In the genomic region with DNA sequence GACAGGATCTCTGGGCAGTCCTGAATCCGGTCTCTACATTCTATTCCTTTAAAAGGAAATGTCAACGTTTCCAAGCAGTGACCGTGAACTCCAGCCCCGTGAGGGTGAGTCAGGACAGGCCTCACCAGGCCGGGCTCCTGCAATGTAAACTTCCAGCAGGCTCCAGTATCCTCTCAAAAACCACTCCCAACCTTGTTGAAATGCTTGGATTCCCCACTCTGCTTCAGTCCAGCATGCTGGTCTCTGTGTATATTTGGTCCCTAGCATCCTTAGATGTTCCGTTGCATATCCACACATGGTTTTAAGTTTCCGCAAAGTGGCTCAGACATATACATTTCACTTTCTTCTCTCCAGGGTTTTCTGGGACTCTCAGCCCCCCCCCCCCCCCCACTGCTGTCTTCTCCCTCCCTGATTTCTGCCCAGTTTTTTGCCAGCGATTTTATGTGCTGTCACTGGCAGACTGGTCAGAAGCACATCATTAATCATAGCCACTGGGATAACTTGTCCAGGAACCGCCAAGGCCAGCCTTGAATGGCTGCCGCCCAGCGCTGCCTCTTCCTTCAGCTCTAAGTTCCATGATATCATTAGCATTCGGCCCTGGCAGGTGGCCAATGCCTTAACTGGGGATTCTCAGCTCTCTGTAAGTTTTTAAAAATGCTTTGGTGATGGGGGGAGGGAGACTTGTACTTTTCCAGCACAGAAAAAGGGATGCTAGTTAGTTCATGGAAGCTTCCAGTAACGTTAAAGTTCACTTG, we compare ENCODE assay signal across 8 mouse cellular contexts.
DNase-seq lines count a peak whose midpoint lies in the region; ATAC-seq and TF ChIP-seq lines count a peak whose summit lies in the region.

No protein-coding gene starts in this region.

- intact Hi-C loops in left cerebral cortex, postnatal 10 days (cut with DNase I) = no loop called here

- no peak overlapping the region for H3ac ChIP-seq in myocyte (ENCODE audit: control insufficient read depth, insufficient read length)

- peak overlapping the region; percentile 58 for H3K27ac ChIP-seq in embryonic facial prominence, embryonic 15.5 days (replicated peaks)
- peak overlapping the region; percentile 74 for H3K27ac ChIP-seq in heart, embryonic 16.5 days (ENCODE audit: low read length)

- peak; percentile 34; the same call in 1 of the 2 replicates for ATAC-seq in embryonic facial prominence, embryonic 15.5 days (ENCODE audit: insufficient number of reproducible peaks, low FRiP score, low TSS enrichment, low read depth)
- peak; percentile 61 for ATAC-seq in heart, embryonic 16.5 days (replicated peaks; ENCODE audit: extremely low read depth, insufficient read depth, low FRiP score)
- no peak for ATAC-seq in activated CD4-positive, CD25-positive, alpha-beta regulatory T cell, adult 4 months

- no peaks in the 10 kb centered on the region for H3K27me3 ChIP-seq in embryonic facial prominence, embryonic 15.5 days
- H3K27me3 ChIP-seq in heart, embryonic 16.5 days (ENCODE audit: control insufficient read depth, insufficient read depth, low read length) = no peaks in the 10 kb centered on the region
- no peaks in the 10 kb centered on the region for H3K27me3 ChIP-seq in myocyte (ENCODE audit: control insufficient read depth, insufficient read depth, insufficient read length)

- no peaks in the 10 kb centered on the region for H3K9me3 ChIP-seq in embryonic facial prominence, embryonic 15.5 days (replicated peaks)
- H3K9me3 ChIP-seq in heart, embryonic 16.5 days (replicated peaks; ENCODE audit: control insufficient read depth, low read length) = no peaks in the 10 kb centered on the region

- WGBS in embryonic facial prominence, embryonic 15.5 days = 32% methylated on average over 13 of the region's 13 CpGs
- 20% methylated on average over 13 of the region's 13 CpGs for WGBS in heart, embryonic 16.5 days

- DNase-seq in layer of hippocampus, postnatal 10 days (ENCODE audit: low spot score in 2 of 2) = peak; percentile 31 to 44
- no peak for DNase-seq in layer of hippocampus, adult 9-10 months (ENCODE audit: low spot score)
- DNase-seq in left cerebral cortex, postnatal 10 days (ENCODE audit: extremely low spot score in 1 of 2, low spot score in 2 of 2) = peak; percentile 46 to 80
- peak; percentile 57 for DNase-seq in urinary bladder, postnatal 25 days (ENCODE audit: low spot score)

- H3K4me1 ChIP-seq in embryonic facial prominence, embryonic 15.5 days = peaks cover 33% of the 10 kb centered on the region
- peaks cover 28% of the 10 kb centered on the region for H3K4me1 ChIP-seq in heart, embryonic 16.5 days (ENCODE audit: control insufficient read depth, insufficient read depth, low read length)

- no peak overlapping the region for H3K9ac ChIP-seq in embryonic facial prominence, embryonic 15.5 days
- H3K9ac ChIP-seq in heart, embryonic 16.5 days (ENCODE audit: low read length) = 0 out of 2 replicates have a peak overlapping the region, but pooled peaks have one; percentile 18

- no peak for TF ChIP-seq POLR2A in myocyte (IDR thresholded peaks at IDR 0.05; ENCODE audit: insufficient read length, low read depth)

- no peaks in the 10 kb centered on the region for H3K79me2 ChIP-seq in myocyte (ENCODE audit: control insufficient read depth, insufficient read depth)

- no peak overlapping the region for H3K4me3 ChIP-seq in embryonic facial prominence, embryonic 15.5 days (replicated peaks)
- no peak overlapping the region for H3K4me3 ChIP-seq in heart, embryonic 16.5 days (ENCODE audit: low read length)
- H3K4me3 ChIP-seq in myocyte = no peak overlapping the region

- H3K4me2 ChIP-seq in embryonic facial prominence, embryonic 15.5 days (replicated peaks) = no peak overlapping the region
- peak overlapping the region; percentile 9; the same call in 1 of the 2 replicates for H3K4me2 ChIP-seq in heart, embryonic 16.5 days (ENCODE audit: low read depth, low read length)
- peak overlapping the region; percentile 69 for H3K4me2 ChIP-seq in myocyte (ENCODE audit: low read depth)

- no peaks in the 10 kb centered on the region for H3K36me3 ChIP-seq in embryonic facial prominence, embryonic 15.5 days
- no peaks in the 10 kb centered on the region for H3K36me3 ChIP-seq in heart, embryonic 16.5 days (ENCODE audit: control insufficient read depth, insufficient read depth)
- no peaks in the 10 kb centered on the region for H3K36me3 ChIP-seq in myocyte (ENCODE audit: control insufficient read depth, insufficient read depth)

TF ChIP-seq in myocyte, 11 proteins besides CTCF, POLR2A, EP300 and RAD21:
- TF ChIP-seq SRF (IDR thresholded peaks at IDR 0.05; ENCODE audit: control insufficient read depth, insufficient read length, low read depth) (no peak), USF1 (IDR thresholded peaks at IDR 0.05; ENCODE audit: low read depth) (no peak), E2F4 (IDR thresholded peaks at IDR 0.05; ENCODE audit: insufficient read depth) (no peak)
